Mouse (Mus musculus) lung, embryonic 15.5 days (tissue): Measurements from ENCODE around the gene C130050O18Rik. TPM values are rescaled to one million over a fixed set of nuclear protein-coding genes. Genes with fewer than 3 reads are reported as not detected.

Source experiments
- ATAC-seq: fragments of 200-750 bp; cut with Nextera tagmentation; 2 replicates; pipeline ENCODE4 v1.8.0; 2017; ENCODE audit warnings: moderate number of reproducible peaks, borderline replicate concordance; ENCODE audit not compliant: low FRiP score, low TSS enrichment; ENCODE audit errors: extremely low read depth
- H3K27ac ChIP-seq: fragments of 300-500 bp; sonication (generic); 2 replicates; pipeline ENCODE4 v1.5.1; 2015; ENCODE audit warnings: moderate library complexity, mild to moderate bottlenecking, inconsistent platforms
- H3K27me3 ChIP-seq: fragments of 300-500 bp; sonication (generic); 2 replicates; pipeline ENCODE4 v1.6.1; 2015; ENCODE audit warnings: inconsistent platforms
- H3K36me3 ChIP-seq: fragments of 300-500 bp; sonication (generic); 2 replicates; pipeline ENCODE4 v1.6.1; 2015; ENCODE audit warnings: inconsistent platforms
- H3K4me1 ChIP-seq: fragments of 300-500 bp; sonication (generic); 2 replicates; pipeline ENCODE4 v1.6.1; 2015; ENCODE audit warnings: inconsistent platforms
- H3K4me2 ChIP-seq: fragments of 300-500 bp; sonication (generic); 2 replicates; pipeline ENCODE4 v1.6.1; 2015; ENCODE audit warnings: inconsistent platforms, mild to moderate bottlenecking, moderate library complexity
- H3K4me3 ChIP-seq: fragments of 300-500 bp; sonication (generic); 2 replicates; pipeline ENCODE4 v1.5.1; 2015; ENCODE audit warnings: mild to moderate bottlenecking, inconsistent platforms
- H3K9ac ChIP-seq: fragments of 300-500 bp; sonication (generic); 2 replicates; pipeline ENCODE4 v1.6.1; 2015; ENCODE audit warnings: inconsistent platforms
- H3K9me3 ChIP-seq: fragments of 300-500 bp; sonication (generic); 2 replicates; pipeline ENCODE4 v1.6.1; 2016; ENCODE audit warnings: inconsistent platforms
- WGBS: fragments of 180-500 bp; shearing (Covaris S2); methylation state at CpG from one replicate; pipeline ENCODE4 v1.1.7; 2015; 5-methylcytosine and 5-hydroxymethylcytosine counted together
- polyA plus RNA-seq: library from polyadenylated mRNA; unstranded; fragments of >200 nt; fragmentation: Nextera tagmentation; extraction: Ambion mirVana; gene quantifications from 2 replicates; pipeline ENCODE4 v1.2.1, GENCODE M21; 2015

Gene C130050O18Rik
- polyA plus RNA-seq, 1 experiment from 2014 or later = 1.0 TPM

- Histone ChIP-seq H3K9me3 (no peaks in the 10 kb centered on the region), H3K27ac (no peak overlapping the region), H3K9ac (no peak overlapping the region), H3K4me3 (no peak overlapping the region), H3K4me1 (peaks cover 38% of the 10 kb centered on the region), H3K27me3 (no peaks in the 10 kb centered on the region), H3K4me2 (no peak overlapping the region), H3K36me3 (peaks cover 5% of the 10 kb centered on the region; the same call in 1 of the 2 replicates)
- 71% methylated on average over 11 of the region's 11 CpGs for WGBS
- no peak for ATAC-seq
Measured at GRCm38 (mm10) chr5:139391309-139391990, 13.6 kb upstream of the C130050O18Rik start.

GRCm38 (mm10) chr5:139392219-139393196 is 12.6 kb upstream of the C130050O18Rik start:
- no peak overlapping the region for H3K4me2 ChIP-seq
- 89% methylated on average over 37 of the region's 37 CpGs for WGBS
- no peak overlapping the region for H3K4me3 ChIP-seq
- H3K27me3 ChIP-seq = no peaks in the 10 kb centered on the region
- peaks cover 5% of the 10 kb centered on the region; the same call in 1 of the 2 replicates for H3K36me3 ChIP-seq
- peaks cover 32% of the 10 kb centered on the region for H3K4me1 ChIP-seq
- no peak overlapping the region for H3K27ac ChIP-seq
- H3K9me3 ChIP-seq = no peaks in the 10 kb centered on the region
- ATAC-seq = no peak
- no peak overlapping the region for H3K9ac ChIP-seq

GRCm38 (mm10) chr5:139393197-139393588 is 11.9 kb upstream of the C130050O18Rik start:
- peaks cover 27% of the 10 kb centered on the region for H3K4me1 ChIP-seq
- no peak overlapping the region for H3K27ac ChIP-seq
- no peak for ATAC-seq
- H3K27me3 ChIP-seq = no peaks in the 10 kb centered on the region
- H3K36me3 ChIP-seq = peaks cover 5% of the 10 kb centered on the region; the same call in 1 of the 2 replicates
- no peak overlapping the region for H3K4me2 ChIP-seq
- WGBS = 87% methylated on average over 16 of the region's 16 CpGs
- no peaks in the 10 kb centered on the region for H3K9me3 ChIP-seq
- H3K9ac ChIP-seq = no peak overlapping the region
- no peak overlapping the region for H3K4me3 ChIP-seq

GRCm38 (mm10) chr5:139394399-139394798 is 10.7 kb upstream of the C130050O18Rik start:
- Histone ChIP-seq H3K9me3 (no peaks in the 10 kb centered on the region), H3K27me3 (no peaks in the 10 kb centered on the region), H3K4me1 (peaks cover 18% of the 10 kb centered on the region), H3K27ac (no peak overlapping the region), H3K36me3 (peaks cover 5% of the 10 kb centered on the region; the same call in 1 of the 2 replicates), H3K4me3 (no peak overlapping the region), H3K4me2 (no peak overlapping the region), H3K9ac (no peak overlapping the region)
- ATAC-seq = no peak
- WGBS = 70% methylated on average over 7 of the region's 7 CpGs

- H3K9me3 ChIP-seq = no peaks in the 10 kb centered on the region
- H3K27ac ChIP-seq = no peak overlapping the region
- ATAC-seq = no peak
- no peak overlapping the region for H3K9ac ChIP-seq
- H3K4me3 ChIP-seq = no peak overlapping the region
- H3K4me2 ChIP-seq = no peak overlapping the region
- H3K27me3 ChIP-seq = no peaks in the 10 kb centered on the region
- peaks cover 10% of the 10 kb centered on the region for H3K4me1 ChIP-seq
- H3K36me3 ChIP-seq = peaks cover 5% of the 10 kb centered on the region; the same call in 1 of the 2 replicates
- WGBS = 86% methylated on average over 4 of the region's 4 CpGs
Measured at GRCm38 (mm10) chr5:139395528-139395927, 9.6 kb upstream of the C130050O18Rik start.

GRCm38 (mm10) chr5:139397359-139397916 is 7.6 kb upstream of the C130050O18Rik start:
- WGBS = 89% methylated on average over 4 of the region's 4 CpGs
- no peak overlapping the region for H3K9ac ChIP-seq

GRCm38 (mm10) chr5:139397959-139398753 is 6.9 kb upstream of the C130050O18Rik start:
- WGBS = 31% methylated on average over 5 of the region's 5 CpGs
- Histone ChIP-seq H3K4me3 (no peak overlapping the region), H3K27me3 (no peaks in the 10 kb centered on the region), H3K9ac (no peak overlapping the region), H3K4me2 (no peak overlapping the region), H3K27ac (no peak overlapping the region), H3K9me3 (no peaks in the 10 kb centered on the region), H3K36me3 (0 out of 2 replicates have a peak, but pooled peaks cover 5% of the 10 kb centered on the region), H3K4me1 (peaks cover 5% of the 10 kb centered on the region)
- ATAC-seq = peak; percentile 70

More at GRCm38 (mm10) chr5:139397359-139397916, 7.6 kb upstream of the C130050O18Rik start:
- peaks cover 5% of the 10 kb centered on the region; the same call in 1 of the 2 replicates for H3K36me3 ChIP-seq
- no peak overlapping the region for H3K4me3 ChIP-seq
- H3K4me1 ChIP-seq = peaks cover 5% of the 10 kb centered on the region
- H3K27me3 ChIP-seq = no peaks in the 10 kb centered on the region
- no peak overlapping the region for H3K27ac ChIP-seq
- no peaks in the 10 kb centered on the region for H3K9me3 ChIP-seq
- ATAC-seq = no peak
- H3K4me2 ChIP-seq = no peak overlapping the region

- Histone ChIP-seq H3K4me3 (no peak overlapping the region), H3K4me1 (peaks cover 5% of the 10 kb centered on the region), H3K27me3 (no peaks in the 10 kb centered on the region), H3K36me3 (0 out of 2 replicates have a peak, but pooled peaks cover 5% of the 10 kb centered on the region), H3K9me3 (no peaks in the 10 kb centered on the region), H3K27ac (no peak overlapping the region), H3K4me2 (no peak overlapping the region), H3K9ac (no peak overlapping the region)
- 79% methylated on average over 5 of the region's 5 CpGs for WGBS
- no peak for ATAC-seq
Measured at GRCm38 (mm10) chr5:139398786-139399185, 6.3 kb upstream of the C130050O18Rik start.

- no peak overlapping the region for H3K9ac ChIP-seq
- H3K4me2 ChIP-seq = no peak overlapping the region
- H3K4me1 ChIP-seq = peaks cover 5% of the 10 kb centered on the region
- H3K4me3 ChIP-seq = no peak overlapping the region
- H3K27ac ChIP-seq = no peak overlapping the region
- ATAC-seq = no peak
- WGBS = 72% methylated on average over 14 of the region's 14 CpGs
- H3K36me3 ChIP-seq = no peaks in the 10 kb centered on the region
- no peaks in the 10 kb centered on the region for H3K27me3 ChIP-seq
- H3K9me3 ChIP-seq = no peaks in the 10 kb centered on the region
Measured at GRCm38 (mm10) chr5:139399991-139400390, 5.1 kb upstream of the C130050O18Rik start.

GRCm38 (mm10) chr5:139402106-139402505 is 3.0 kb upstream of the C130050O18Rik start:
- H3K9me3 ChIP-seq = no peaks in the 10 kb centered on the region
- 93% methylated on average over 2 of the region's 2 CpGs for WGBS
- no peak overlapping the region for H3K4me2 ChIP-seq
- H3K4me1 ChIP-seq = peaks cover 5% of the 10 kb centered on the region
- no peaks in the 10 kb centered on the region for H3K36me3 ChIP-seq
- no peaks in the 10 kb centered on the region for H3K27me3 ChIP-seq
- no peak overlapping the region for H3K4me3 ChIP-seq
- H3K9ac ChIP-seq = no peak overlapping the region
- no peak for ATAC-seq
- no peak overlapping the region for H3K27ac ChIP-seq

- ATAC-seq = no peak
- Histone ChIP-seq H3K27ac (no peak overlapping the region), H3K4me3 (no peak overlapping the region), H3K9ac (no peak overlapping the region), H3K27me3 (no peaks in the 10 kb centered on the region), H3K4me2 (no peak overlapping the region), H3K9me3 (no peaks in the 10 kb centered on the region), H3K36me3 (no peaks in the 10 kb centered on the region), H3K4me1 (peaks cover 6% of the 10 kb centered on the region; the same call in 1 of the 2 replicates)
- 78% methylated on average over 8 of the region's 8 CpGs for WGBS
Measured at GRCm38 (mm10) chr5:139403692-139404260, 1.3 kb upstream of the C130050O18Rik start.
